Mouse (Mus musculus) B cell, adult 2 months (primary cell): ENCODE data around the gene Cep170.

Experiments used
- DNase-seq, 2 experiments: peaks; one replicate each; pipeline ENCODE4 v3.0.0; 2022

The Cep170 gene

GRCm38 (mm10) chr1:176824611-176825010 lies 10.7 kb upstream of the Cep170 start:
- DNase-seq = no peak

GRCm38 (mm10) chr1:176823889-176824288 lies 10.0 kb upstream of the Cep170 start:
- peak in 1 of 2 experiments; percentile 32 for DNase-seq

- DNase-seq = no peak
Measured at GRCm38 (mm10) chr1:176822949-176823348, 9.1 kb upstream of the Cep170 start.

- DNase-seq = no peak
Measured at GRCm38 (mm10) chr1:176821929-176822328, 8.1 kb upstream of the Cep170 start.

GRCm38 (mm10) chr1:176818763-176819162 lies 4.9 kb upstream of the Cep170 start:
- no peak for DNase-seq

GRCm38 (mm10) chr1:176818147-176818546 lies 4.3 kb upstream of the Cep170 start:
- DNase-seq = no peak

- DNase-seq = peak; percentile 28 to 29
Measured at GRCm38 (mm10) chr1:176816728-176817127, 2.9 kb upstream of the Cep170 start.

- DNase-seq = peak; percentile 87 to 89
Measured at GRCm38 (mm10) chr1:176814591-176815062, 760 bp upstream of the Cep170 start, which contains the start of gene Sdccag8. Sdccag8 (plus strand) TSS chr1:176814660.

- peak; percentile 51 to 54 for DNase-seq
Measured at GRCm38 (mm10) chr1:176813292-176814035, 403 bp downstream of the Cep170 start.

- peak; percentile 12 to 23 for DNase-seq
Measured at GRCm38 (mm10) chr1:176812491-176813291, 1.2 kb downstream of the Cep170 start.

- DNase-seq = no peak
Measured at GRCm38 (mm10) chr1:176811892-176812291, 2.0 kb downstream of the Cep170 start.

GRCm38 (mm10) chr1:176810161-176810560 lies 3.7 kb downstream of the Cep170 start:
- DNase-seq = no peak

- DNase-seq = peak; percentile 73 to 74
Measured at GRCm38 (mm10) chr1:176800728-176801365, 13.0 kb downstream of the Cep170 start.

GRCm38 (mm10) chr1:176798673-176799072 lies 15.2 kb downstream of the Cep170 start:
- DNase-seq = no peak

GRCm38 (mm10) chr1:176792175-176792574 lies 21.7 kb downstream of the Cep170 start:
- DNase-seq = peak in 1 of 2 experiments; percentile 25

GRCm38 (mm10) chr1:176789326-176789725 lies 24.5 kb downstream of the Cep170 start:
- no peak for DNase-seq

- no peak for DNase-seq
Measured at GRCm38 (mm10) chr1:176774533-176774932, 39.3 kb downstream of the Cep170 start.

- no peak for DNase-seq
Measured at GRCm38 (mm10) chr1:176762295-176762694, 51.6 kb downstream of the Cep170 start.

GRCm38 (mm10) chr1:176760673-176761072 lies 53.2 kb downstream of the Cep170 start:
- DNase-seq = no peak

GRCm38 (mm10) chr1:176755586-176755985 lies 58.3 kb downstream of the Cep170 start:
- no peak for DNase-seq

- DNase-seq = no peak
Measured at GRCm38 (mm10) chr1:176753861-176754718, 59.8 kb downstream of the Cep170 start.

GRCm38 (mm10) chr1:176749708-176750107 lies 64.2 kb downstream of the Cep170 start:
- no peak for DNase-seq
